Mouse (Mus musculus): ENCODE data around the gene Krtcap3.

DNA sequence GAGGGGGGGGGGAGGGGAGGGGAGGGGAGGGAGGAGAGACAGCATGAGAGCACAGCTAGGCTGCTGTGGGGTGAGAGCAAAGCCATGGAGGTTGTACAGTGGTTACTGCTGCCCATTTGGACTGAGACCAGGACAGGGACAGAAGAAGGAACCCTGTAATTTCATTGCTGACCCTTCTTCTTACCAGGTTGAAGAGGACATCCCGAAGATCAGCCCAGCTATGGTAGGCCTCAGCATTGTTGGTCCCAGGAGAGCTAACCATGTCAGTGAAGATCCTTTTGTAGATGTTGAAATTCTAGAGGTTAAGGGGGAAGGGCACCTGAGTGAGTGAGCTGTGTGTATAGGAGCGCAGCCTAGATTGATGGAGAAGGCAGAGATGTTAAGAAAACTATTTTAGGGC is 3.9 kb downstream of the Krtcap3 start:
- TF ChIP-seq POLR2A (IDR thresholded peaks at IDR 0.05; ENCODE audit: borderline replicate concordance, control insufficient read depth, low read depth, low read length): no peak
- TF ChIP-seq CTCF (IDR thresholded peaks at IDR 0.05; ENCODE audit: control insufficient read depth, insufficient read depth, low read length): no peak

All from bone marrow, adult 2 months (tissue).